Mouse (Mus musculus): ENCODE data around the gene Amz2.

Amz2 gene

GRCm38 (mm10) chr11:109468133-109468532 lies 42.4 kb downstream of the Amz2 start:
- no peak for DNase-seq (ENCODE audit: extremely low read depth, low read depth, low spot score)

- no peak for DNase-seq (ENCODE audit: extremely low read depth, low read depth, low spot score)
These were observed 44.4 kb downstream of the Amz2 start for GRCm38 (mm10) chr11:109470170-109470569.

DNA sequence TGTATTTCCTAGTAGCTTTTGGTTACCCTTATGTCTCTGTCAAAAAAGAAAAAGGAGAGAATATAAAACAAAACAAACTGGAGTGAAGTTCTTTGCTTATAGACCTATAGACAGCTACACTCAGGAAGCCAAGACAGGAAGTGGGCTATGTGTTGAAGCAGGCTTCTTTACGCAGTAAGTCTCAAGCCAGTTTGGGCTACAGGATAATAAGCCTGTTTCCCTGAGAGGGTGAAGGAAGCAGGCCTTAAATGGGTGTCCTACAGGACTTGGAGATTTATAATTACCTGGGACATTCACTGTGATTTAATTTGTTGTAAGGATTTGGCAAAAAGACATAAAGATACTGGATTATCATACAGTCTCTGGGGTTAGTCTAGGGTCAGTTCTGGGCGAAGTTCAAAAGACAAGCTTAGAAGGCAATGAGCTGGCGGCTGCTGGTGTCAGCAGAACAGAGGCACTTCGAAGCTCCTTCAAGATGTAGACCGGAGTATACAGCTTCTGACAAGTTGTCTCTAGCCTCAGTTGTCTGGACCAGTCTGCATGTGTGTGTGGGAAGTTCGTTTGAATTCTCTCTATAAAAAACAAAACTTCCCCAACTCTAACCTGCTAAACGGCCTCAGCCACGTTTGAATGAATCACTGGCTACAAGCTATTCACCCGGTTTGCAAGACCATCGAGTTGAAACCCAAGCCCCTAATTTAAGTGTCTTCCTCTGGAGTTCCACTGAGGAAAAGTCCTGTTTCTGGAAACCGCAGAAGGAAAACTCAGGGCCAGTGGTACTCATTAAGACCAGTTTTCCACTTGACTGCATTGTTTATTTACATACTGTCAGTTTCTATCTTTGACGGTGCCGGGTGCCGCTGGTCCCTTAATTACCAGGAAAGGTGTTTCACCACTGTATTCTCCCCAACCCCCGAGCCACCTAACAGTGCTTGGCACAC lies 45.4 kb downstream of the Amz2 start:
- DNase-seq (ENCODE audit: extremely low read depth, low read depth, low spot score): no peak

GRCm38 (mm10) chr11:109472171-109472691 lies 46.5 kb downstream of the Amz2 start:
- DNase-seq (ENCODE audit: extremely low read depth, low read depth, low spot score): no peak

- no peak for DNase-seq (ENCODE audit: extremely low read depth, low read depth, low spot score)
These were observed 47.0 kb downstream of the Amz2 start for GRCm38 (mm10) chr11:109472821-109473170.

DNA sequence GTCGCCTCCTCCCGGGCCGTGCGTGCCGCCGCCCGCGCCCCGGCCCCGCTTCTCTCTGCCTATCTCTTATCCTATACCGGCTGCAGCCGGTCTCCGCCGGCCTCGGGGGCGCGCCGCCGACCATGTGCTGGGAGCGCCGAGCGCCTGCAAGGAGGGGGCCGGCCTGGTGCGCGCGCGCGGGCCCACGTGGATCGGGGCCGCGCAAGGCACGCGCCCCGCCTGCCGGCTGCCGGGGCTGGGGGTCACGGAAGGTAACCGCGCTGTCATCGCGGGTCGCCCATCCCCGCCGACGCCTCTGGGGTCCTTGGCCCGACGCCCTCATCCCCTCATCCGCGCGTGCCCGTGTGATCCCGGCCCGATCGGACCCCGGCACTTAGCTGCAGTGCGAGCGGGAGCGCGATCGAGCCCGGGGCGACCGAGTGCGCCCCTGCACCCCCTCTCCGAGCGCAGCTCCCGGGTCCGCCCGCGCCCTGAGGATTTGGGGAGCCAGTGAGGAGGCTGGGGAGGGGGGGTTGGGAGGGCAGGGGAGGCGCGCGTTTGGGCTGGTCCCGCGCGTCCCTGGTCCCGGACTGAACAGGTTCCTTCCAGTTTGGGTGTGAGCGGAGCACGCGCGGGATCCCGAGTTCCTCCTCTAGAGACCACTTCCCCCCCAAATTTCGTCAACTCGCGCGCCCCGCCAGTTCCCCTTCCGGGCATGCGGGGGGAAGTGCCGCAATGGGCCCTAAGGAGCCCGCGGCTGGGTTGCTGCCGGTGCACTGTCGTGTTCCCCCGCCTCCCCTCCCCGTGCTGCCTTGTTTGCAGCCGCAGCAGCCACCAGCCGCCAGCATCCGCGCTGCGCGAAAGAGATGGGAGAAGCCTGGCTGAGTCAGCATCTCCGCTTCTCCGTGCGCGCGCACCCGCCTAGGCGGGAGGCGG lies 47.7 kb downstream of the Amz2 start, which contains the start of the genes Arsg and Slc16a6:
Gene Arsg, plus strand, starts transcription at position 204 of the 915 bp plus-strand sequence.
Gene Slc16a6, minus strand, starts transcription at position 428 of the 915 bp plus-strand sequence.
- DNase-seq (ENCODE audit: extremely low read depth, low read depth, low spot score): no peak

DNA sequence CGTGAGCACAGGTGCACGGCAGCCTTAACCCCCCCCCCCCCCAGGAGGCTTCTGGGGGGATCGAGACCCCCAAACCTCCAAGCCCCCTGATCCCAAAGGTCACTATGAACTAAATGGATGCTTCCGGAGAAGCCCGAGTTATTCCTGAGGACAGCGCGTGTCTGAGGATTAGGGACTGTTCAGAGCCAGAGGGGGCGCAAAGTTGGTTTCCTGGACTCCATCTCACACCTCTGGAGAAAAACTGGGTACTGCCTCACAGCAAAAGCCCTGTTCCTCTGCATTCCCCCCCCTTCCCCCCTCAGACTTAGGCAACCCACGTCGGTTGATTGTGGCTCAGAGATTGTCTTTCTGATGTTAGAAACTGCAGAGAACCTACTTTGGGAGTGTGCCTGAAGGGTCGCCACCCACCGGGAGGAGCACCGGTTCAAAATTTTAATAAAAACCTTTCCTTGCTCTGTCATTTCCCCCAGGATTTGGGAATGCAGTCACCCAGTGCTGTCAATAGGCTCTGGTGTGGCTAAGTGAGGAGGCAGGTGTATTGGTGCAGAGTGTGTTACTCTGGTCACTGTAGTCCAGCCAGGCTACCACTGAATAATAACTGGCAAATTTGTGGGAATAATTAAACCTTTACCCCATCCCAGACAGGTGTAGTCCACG lies 48.5 kb downstream of the Amz2 start:
- no peak for DNase-seq (ENCODE audit: extremely low read depth, low read depth, low spot score)

DNA sequence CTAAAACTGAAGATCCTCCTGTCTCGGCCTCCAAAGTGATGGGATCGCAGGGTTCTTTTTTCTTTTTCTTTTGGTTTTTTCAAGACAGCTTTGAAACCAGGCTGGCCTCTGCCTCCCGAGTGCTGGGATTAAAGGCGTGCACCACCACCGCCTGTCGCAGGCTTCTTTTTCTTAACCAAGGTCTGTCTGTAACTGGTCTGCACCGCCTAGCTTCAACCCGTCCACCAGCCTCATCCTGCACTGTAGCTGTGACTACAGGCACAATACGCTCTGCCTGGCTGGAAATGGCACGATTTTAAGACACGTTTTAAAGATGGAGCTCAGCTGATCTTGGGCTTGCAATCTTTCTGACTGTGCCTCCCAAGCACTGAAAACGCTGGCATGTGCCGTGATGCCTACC lies 49.1 kb downstream of the Amz2 start:
- no peak for DNase-seq (ENCODE audit: extremely low read depth, low read depth, low spot score)

DNA sequence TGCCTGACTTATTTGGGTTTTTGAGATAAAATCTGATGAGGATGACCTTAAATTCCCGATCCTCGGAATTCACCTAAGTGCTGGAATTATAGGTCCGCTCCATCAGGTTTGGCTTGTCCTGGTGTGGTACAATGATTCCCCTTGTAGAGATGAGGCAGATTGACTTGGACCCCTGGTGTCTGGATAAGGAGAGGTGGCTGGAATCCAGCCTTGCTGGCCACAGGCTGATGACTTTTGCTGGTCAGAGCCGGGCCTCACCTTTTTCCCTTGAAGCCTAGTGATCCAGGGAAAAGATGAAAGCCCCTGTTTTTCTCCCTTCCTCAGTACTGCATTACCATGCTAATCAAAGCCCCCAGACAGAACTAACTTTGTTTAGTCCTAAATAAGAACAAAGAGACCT lies 50.0 kb downstream of the Amz2 start:
- DNase-seq (ENCODE audit: extremely low read depth, low read depth, low spot score): no peak

DNA sequence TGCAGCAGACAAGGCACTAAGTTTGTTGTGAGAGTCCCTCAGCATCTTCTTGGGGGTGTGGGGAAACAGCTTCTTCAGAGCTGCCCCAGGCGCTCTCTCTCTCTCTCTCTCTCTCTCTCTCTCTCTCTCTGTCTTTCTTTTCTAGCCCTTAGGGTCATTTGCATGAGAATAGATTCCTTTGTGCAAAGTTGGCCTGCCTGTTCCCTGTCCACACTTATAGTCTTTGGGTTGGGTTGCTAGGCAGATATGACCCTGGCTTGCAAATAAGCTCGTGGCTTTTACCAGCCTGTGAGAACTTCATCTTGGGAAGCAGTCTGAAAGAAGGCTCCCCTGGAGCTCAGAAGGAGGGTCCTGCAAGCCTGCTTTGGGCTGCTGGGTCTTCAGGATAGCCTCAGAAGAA lies 50.5 kb downstream of the Amz2 start:
- DNase-seq (ENCODE audit: extremely low read depth, low read depth, low spot score): no peak

DNA sequence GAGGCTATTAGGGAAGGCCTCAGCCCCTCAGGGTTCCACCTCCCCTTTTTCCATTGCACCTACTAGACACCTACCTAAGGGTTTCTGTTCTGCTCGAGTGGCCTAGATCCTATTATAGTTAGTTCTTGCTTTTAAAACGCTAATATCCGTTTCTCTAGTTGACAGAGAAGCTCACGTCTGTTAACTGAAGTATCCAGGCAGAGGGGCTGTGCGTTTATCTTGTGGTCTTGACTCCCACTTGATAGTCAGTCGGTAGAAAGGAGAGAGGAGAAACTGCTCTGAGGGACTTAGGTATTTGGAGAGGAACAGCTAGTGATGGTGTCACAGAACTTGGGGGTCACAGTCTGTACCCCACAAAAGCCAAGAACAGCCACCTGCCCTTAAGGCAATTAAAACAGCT lies 50.9 kb downstream of the Amz2 start:
- DNase-seq (ENCODE audit: extremely low read depth, low read depth, low spot score): no peak

GRCm38 (mm10) chr11:109477606-109478380 lies 52.0 kb downstream of the Amz2 start:
- DNase-seq (ENCODE audit: extremely low read depth, low read depth, low spot score): no peak

- DNase-seq (ENCODE audit: extremely low read depth, low read depth, low spot score): no peak
These were observed 54.0 kb downstream of the Amz2 start for GRCm38 (mm10) chr11:109479575-109480285.

- no peak for DNase-seq (ENCODE audit: extremely low read depth, low read depth, low spot score)
These were observed 54.7 kb downstream of the Amz2 start for GRCm38 (mm10) chr11:109480440-109480839.

GRCm38 (mm10) chr11:109485398-109486045 lies 59.8 kb downstream of the Amz2 start:
- no peak for DNase-seq (ENCODE audit: extremely low read depth, low read depth, low spot score)

- DNase-seq (ENCODE audit: extremely low read depth, low read depth, low spot score): no peak
These were observed 61.4 kb downstream of the Amz2 start for GRCm38 (mm10) chr11:109487111-109487510.

DNA sequence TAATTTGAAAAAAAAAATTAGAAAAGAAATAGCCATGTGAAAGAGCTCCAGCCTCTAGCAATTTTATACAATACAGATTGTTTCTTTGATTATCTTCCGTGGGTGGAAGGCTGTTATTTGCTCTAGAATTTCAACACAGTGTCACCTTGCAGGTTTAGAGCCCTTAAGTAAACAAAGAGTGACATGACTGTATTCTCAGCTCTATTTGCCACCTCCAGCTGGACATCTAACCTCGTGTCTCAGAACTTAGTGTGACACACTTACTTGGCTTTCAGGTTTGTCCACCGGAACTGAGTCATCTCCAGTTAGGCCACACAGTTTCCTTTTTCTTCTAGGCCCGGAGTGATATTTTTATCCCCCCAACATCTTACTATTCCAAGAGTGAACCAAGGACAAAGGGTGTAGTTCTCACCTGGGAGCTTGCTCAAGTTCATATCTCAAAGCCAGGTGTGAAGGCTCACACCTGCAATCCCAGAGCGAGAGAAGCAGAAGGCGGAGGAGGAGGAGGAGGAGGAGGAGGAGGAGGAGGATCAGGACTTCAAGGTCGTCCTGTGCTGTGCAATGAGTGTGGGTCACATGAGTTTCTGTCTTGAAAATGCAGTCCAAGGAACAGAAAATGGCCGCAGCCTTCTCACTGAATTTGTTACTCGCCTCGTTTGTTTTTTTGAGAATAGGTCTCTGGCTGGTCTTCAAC lies 62.4 kb downstream of the Amz2 start:
- peak; percentile 61 for DNase-seq (ENCODE audit: extremely low read depth, low read depth, low spot score)

DNA sequence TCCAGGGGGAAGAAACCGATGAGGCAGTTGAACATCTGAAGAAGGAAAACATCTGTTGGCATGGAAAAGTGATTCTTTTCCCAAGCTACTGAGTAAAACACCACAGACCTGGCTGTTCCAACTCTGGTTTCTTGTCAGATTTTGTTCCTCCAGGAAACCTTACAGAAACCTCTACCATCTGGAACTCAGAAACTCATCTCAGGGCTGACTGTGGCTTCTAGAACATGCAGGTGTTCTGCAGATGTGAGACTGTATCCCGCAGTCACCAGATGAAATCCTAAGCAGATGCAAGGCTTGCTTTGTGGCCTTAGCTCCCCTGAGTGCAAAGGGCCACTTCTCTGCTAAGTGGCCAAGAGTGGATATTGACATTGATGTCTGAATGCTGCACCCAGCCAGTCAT lies 64.0 kb downstream of the Amz2 start:
- no peak for DNase-seq (ENCODE audit: extremely low read depth, low read depth, low spot score)
